Mouse (Mus musculus) brain, embryonic 14.5 days (tissue): ENCODE measurements around the gene Tmem80. TPM values are rescaled to one million over a fixed set of nuclear protein-coding genes. Genes with fewer than 3 reads are reported as not detected.

Experiments used
- DNase-seq: peaks from one replicate; pipeline ENCODE4 v3.0.0-alpha.2; 2011; ENCODE audit warnings: low read depth
- CTCF ChIP-seq: fragments of 200-500 bp; IDR thresholded peaks from 2 replicates; pipeline ENCODE4 v1.5.1; 2012; ENCODE audit warnings: inconsistent platforms, mild to moderate bottlenecking, moderate library complexity, borderline replicate concordance; ENCODE audit not compliant: insufficient read depth, insufficient read length; ENCODE audit errors: extremely low read depth
- POLR2A ChIP-seq: fragments of 200-500 bp; IDR thresholded peaks from 2 replicates; pipeline ENCODE4 v1.6.1; 2012; ENCODE audit warnings: mild to moderate bottlenecking, inconsistent platforms, borderline replicate concordance; ENCODE audit not compliant: poor library complexity, insufficient read depth, insufficient read length, severe bottlenecking; ENCODE audit errors: extremely low read depth
- polyA plus RNA-seq: library from polyadenylated mRNA; depleted of rRNA; stranded (reverse); fragments of >200 nt; gene quantifications from 2 replicates; pipeline ENCODE4 v1.2.3, GENCODE M21; 2012

The Tmem80 gene
- polyA plus RNA-seq, 1 experiment = 62.2 TPM

- TF ChIP-seq CTCF (no peak), POLR2A (no peak)
Observed at GRCm38 (mm10) chr7:141335044-141335579, 7.6 kb downstream of the Tmem80 start.

GRCm38 (mm10) chr7:141335682-141336081 lies 8.1 kb downstream of the Tmem80 start:
- no peak for DNase-seq

More at GRCm38 (mm10) chr7:141335044-141335579, 7.6 kb downstream of the Tmem80 start:
- no peak for DNase-seq

DNA sequence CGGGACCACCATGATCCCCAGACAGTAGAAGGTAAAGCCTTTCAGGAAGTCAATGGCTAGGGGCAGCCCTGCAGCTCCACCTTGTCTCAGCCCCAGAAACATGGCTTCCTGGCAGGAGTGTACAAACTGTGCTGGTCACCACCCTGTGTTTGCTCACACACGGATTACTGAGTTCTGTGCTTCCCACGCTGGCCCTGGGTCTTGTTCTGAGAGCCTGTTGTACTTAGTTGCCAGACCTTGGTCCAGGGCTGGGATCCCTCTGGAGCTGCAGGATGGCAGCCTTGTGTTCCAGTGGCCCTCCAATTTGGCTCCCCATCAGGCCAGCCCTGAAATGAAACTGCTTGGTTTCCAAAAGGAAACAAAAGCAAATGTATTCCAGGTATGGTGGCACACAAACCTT lies 8.8 kb downstream of the Tmem80 start:
- DNase-seq = no peak
- TF ChIP-seq CTCF (no peak), POLR2A (no peak)

More at GRCm38 (mm10) chr7:141335682-141336081, 8.1 kb downstream of the Tmem80 start:
- TF ChIP-seq POLR2A (no peak), CTCF (no peak)

DNA sequence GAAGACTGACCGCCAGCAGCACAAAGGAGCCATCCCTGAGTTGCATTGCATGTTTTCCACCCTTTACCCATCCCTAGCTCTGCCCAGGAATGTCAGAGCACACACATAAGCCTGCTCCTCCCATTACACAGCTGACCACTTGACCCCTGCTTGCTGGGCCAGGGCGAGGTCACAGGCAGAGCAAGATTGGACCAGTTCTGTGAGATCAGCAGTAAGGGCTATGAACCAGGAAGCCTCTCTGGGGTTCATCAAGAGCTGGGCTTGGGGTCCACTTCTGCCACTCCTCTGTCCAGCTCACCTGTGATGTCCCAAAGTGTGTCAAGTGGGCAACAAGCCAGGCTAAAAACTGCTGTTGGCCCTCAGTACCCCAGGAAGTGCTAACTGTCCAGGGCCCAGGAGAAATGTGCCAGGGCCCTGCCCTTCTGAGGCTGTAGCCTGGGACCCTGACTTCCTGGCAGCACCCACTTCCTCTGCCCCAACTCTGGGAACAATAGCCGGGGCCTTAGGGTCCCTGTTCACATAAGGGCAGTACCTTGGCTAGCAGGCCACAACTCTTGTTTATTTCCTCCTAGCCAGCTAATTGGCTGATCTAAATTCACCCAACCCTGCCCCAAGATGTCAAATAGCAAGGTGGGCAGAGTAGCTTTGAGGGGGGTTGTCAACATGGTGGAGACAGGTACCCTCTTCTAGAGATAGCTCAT lies 10.3 kb downstream of the Tmem80 start:
- DNase-seq = no peak
- no peak for TF ChIP-seq CTCF
- TF ChIP-seq POLR2A = no peak

- no peak for DNase-seq
Observed at GRCm38 (mm10) chr7:141338576-141339131, 11.1 kb downstream of the Tmem80 start, which contains the start of gene Eps8l2. Eps8l2 (plus strand) TSS chr7:141338880.

GRCm38 (mm10) chr7:141339215-141339920 lies 11.8 kb downstream of the Tmem80 start:
- TF ChIP-seq POLR2A (no peak), CTCF (no peak)
- no peak for DNase-seq

More at GRCm38 (mm10) chr7:141338576-141339131, 11.1 kb downstream of the Tmem80 start, which contains the start of gene Eps8l2:
- TF ChIP-seq CTCF (no peak), POLR2A (no peak)

DNA sequence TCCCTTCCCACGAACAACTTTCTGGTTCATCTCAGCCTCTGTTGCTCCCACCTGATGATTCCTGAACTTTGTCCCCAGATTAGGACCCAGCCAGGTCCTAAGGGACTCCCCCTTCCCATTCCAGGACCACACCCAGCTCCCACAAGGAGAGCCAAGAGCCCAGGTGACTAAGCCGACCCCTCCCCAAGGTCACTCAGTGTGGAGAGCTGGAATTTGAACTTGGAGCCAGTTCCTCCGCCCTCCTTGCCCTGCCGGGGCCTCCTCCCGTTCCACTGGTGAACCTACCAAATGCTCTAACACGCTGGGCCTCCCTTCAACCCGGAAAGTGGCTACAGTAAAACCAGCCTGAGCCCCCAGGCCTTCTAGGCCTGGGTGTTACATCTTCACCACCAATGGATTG lies 12.5 kb downstream of the Tmem80 start:
- TF ChIP-seq CTCF = no peak
- TF ChIP-seq POLR2A = no peak
- DNase-seq = no peak

DNA sequence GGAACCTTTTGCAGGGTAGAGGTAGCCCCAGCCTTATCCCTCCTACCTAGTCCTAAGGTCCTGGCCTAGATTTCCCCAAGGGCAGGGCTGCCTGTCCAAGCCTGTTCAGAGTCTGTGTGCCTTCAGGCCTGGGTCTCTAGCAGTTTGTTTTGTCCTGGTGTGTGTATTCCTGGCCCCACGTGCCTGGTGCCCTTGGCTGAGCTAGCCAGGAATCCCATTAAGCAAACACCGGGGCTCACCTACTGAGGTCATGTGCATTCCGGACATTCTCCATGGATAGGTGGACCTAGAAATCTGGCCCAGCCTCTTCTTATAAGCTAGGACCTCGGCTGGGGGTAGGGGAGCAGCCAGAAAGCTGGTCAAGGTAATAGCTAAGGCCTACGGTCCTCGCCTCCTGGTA lies 12.9 kb downstream of the Tmem80 start:
- no peak for DNase-seq
- TF ChIP-seq CTCF (no peak), POLR2A (no peak)

DNA sequence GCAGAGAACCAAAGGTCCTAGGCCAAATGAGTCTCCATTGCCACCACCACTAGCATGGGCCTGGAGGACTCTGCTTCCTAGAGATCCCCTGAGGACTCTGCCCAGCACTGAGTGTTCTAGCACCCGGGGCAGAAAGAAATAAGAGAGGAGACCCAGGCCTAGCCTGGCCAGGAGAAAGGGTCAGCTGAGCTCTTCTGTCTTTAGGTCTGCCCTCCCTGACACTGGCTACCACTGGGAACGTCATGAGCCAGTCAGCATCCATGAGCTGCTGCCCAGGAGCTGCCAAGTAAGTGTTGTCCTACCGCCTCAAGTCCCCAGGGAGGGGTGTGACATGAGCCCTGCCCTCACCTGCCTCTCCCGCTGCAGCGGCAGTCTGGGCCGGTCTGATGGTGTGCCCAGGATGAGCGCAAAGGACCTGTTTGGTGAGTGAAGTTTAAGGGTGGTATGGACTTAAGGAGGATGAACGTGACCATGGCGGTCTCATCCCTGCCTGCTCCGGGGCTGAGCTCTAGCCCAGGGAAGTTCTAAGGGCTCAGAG lies 14.2 kb downstream of the Tmem80 start:
- no peak for DNase-seq
- TF ChIP-seq CTCF = no peak
- no peak for TF ChIP-seq POLR2A

DNA sequence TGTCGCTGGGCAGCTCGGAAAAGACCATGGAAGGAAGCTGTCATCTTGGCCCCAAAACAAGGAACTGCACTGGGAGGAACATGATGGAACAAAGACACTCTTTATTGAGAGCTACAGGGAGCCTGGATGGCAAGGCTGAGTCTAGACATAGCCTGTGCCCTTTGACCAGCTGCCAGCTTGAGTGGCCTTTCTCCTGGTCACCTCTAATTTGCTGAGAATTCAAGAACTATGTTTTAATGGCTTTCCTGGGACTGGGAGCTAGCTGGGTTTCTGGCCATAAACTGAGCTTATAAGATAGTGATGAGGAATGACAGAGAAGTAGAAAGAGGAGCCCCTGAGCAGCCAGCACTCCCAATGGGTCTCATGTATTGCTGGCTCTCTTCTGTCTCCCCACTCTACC lies 15.7 kb downstream of the Tmem80 start:
- no peak for TF ChIP-seq CTCF
- no peak for DNase-seq

DNA sequence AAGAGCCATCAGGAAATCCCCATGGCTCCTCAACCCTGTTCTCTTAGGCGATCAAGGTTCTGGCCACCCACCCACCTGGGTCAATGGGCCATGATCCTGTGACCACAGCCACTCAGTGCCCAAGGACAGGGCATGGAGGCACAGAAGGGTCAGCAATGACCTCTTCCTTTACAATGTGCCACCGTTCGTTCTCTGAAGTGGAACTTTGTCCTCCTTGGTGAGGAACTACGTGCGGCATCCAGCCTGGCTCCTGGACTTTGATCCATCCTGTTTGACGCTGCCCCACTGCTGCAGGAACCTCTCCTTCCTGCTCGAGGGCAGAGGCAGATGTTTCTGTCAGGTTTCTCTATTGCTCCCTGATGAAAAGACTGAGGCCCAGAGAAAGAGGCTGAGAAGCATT lies 16.2 kb downstream of the Tmem80 start:
- TF ChIP-seq POLR2A = no peak
- TF ChIP-seq CTCF = no peak
- no peak for DNase-seq
